Mouse (Mus musculus): Measurements from ENCODE around the gene Dync2li1. TPM values are rescaled to one million over a fixed set of nuclear protein-coding genes. Genes with fewer than 3 reads are reported as not detected.

The Dync2li1 gene
- polyA plus RNA-seq, 1 experiment from 2014 or later = 36.9 TPM

DNA sequence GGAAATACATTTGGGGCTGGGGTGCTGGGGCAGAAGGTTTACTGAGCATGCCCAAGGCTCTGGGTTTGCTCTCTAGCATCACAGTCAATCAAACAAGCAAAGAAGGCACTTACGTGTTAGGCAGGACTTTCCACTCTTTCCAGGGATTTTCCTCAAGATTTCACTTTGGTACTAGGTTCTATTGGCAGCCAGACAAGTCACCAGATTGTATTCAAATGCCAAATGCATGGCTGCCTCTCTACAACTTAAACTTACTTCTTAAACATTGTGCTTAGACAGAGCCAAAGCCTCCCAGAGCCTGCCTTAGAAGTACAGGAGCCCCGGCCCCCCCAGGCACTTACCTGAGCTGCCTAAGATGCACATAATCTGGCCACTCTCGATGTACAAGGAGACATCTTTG is 55.4 kb downstream of the Dync2li1 start:
- Histone ChIP-seq H3K4me1 (ENCODE audit: control insufficient read depth, insufficient read depth, low read length) (no peaks in the 10 kb centered on the region), H3K27ac (ENCODE audit: low read depth, low read length) (no peak overlapping the region), H3K27me3 (ENCODE audit: control insufficient read depth, insufficient read depth, low read length) (no peaks in the 10 kb centered on the region), H3K4me2 (no peak overlapping the region), H3K9me3 (ENCODE audit: control insufficient read depth, low read length) (no peaks in the 10 kb centered on the region), H3K36me3 (ENCODE audit: control insufficient read depth, insufficient read depth, low read length) (no peaks in the 10 kb centered on the region), H3K4me3 (ENCODE audit: low read depth, low read length) (no peak overlapping the region), H3K9ac (ENCODE audit: low read length) (no peak overlapping the region)
- DNase-seq (ENCODE audit: low spot score, missing footprints) (no peak), ATAC-seq (ENCODE audit: low FRiP score) (no peak)
- WGBS = 68% methylated on average over 3 of the region's 3 CpGs

DNA sequence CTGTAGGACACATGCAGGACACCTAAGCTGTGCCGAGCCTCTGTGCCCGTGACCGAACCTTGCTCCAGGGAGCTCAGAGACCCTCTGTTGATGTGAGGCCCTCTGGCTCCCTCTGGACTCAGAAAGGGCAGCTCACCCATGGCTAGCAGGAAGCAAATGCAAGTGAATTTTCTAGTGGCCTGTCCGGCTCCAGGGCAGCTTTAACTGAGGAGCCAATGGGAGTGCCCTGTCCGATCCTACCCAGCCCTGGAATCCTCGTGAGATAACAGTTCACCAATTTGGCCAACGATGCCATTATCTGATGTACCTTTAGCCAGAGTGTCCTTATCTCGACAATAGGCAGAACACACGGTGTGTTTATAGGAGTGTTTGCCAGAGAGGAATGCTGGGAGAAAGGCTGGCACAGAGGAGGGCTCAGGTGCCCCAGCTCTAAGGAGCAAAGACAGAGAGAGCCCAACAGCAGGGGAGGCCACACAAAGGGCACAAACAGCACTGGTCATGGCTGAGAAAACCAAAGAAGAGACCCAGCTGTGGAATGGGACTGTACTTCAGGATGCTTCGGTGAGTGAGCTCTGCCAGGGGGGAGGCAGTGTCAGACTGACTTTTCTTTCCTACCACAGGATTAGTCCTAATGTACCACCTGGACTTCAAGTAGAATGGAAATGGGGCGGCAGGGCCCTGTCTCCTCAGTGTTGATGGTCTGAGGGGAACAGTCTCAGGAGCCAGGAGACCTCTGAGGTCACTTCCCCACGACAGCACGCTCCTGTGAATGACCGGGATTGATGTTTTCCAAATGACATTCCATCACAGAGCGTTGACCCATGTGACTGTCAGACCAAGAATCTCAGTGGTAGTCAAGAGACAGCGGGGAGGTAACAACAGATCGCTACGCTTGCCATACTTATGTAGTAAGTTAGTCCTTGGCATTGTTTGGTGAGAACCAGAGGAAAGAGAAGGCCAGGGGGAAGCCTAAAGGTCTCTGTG is 56.7 kb downstream of the Dync2li1 start, which contains the start of gene Abcg5:
Gene Abcg5, minus strand, starts transcription at position 278 of the 984 bp plus-strand sequence.
- 80% methylated on average over 18 of the region's 18 CpGs for WGBS
- Histone ChIP-seq H3K4me1 (ENCODE audit: control insufficient read depth, insufficient read depth, low read length) (no peaks in the 10 kb centered on the region), H3K9me3 (ENCODE audit: control insufficient read depth, low read length) (no peaks in the 10 kb centered on the region), H3K27ac (ENCODE audit: low read depth, low read length) (no peak within 1 kb of the TSS), H3K9ac (ENCODE audit: low read length) (no peak within 1 kb of the TSS), H3K4me2 (no peak within 1 kb of the TSS), H3K4me3 (ENCODE audit: low read depth, low read length) (no peak within 1 kb of the TSS), H3K36me3 (ENCODE audit: control insufficient read depth, insufficient read depth, low read length) (no peaks in the 10 kb centered on the region), H3K27me3 (ENCODE audit: control insufficient read depth, insufficient read depth, low read length) (no peaks in the 10 kb centered on the region)
- DNase-seq (ENCODE audit: low spot score, missing footprints) (no peak), ATAC-seq (ENCODE audit: low FRiP score) (no peak)

- H3K36me3 ChIP-seq (ENCODE audit: control insufficient read depth, insufficient read depth, low read length) = no peaks in the 10 kb centered on the region
- no peak overlapping the region for H3K4me2 ChIP-seq
- H3K4me1 ChIP-seq (ENCODE audit: control insufficient read depth, insufficient read depth, low read length) = no peaks in the 10 kb centered on the region
- no peaks in the 10 kb centered on the region for H3K9me3 ChIP-seq (ENCODE audit: control insufficient read depth, low read length)
- DNase-seq (ENCODE audit: low spot score, missing footprints) (no peak), ATAC-seq (ENCODE audit: low FRiP score) (no peak)
- H3K27ac ChIP-seq (ENCODE audit: low read depth, low read length) = no peak overlapping the region
- no peaks in the 10 kb centered on the region for H3K27me3 ChIP-seq (ENCODE audit: control insufficient read depth, insufficient read depth, low read length)
- H3K4me3 ChIP-seq (ENCODE audit: low read depth, low read length) = no peak overlapping the region
- no peak overlapping the region for H3K9ac ChIP-seq (ENCODE audit: low read length)
- WGBS = 56% methylated on average over 6 of the region's 6 CpGs
These were observed 58.0 kb downstream of the Dync2li1 start for GRCm38 (mm10) chr17:84684284-84684683.

GRCm38 (mm10) chr17:84685286-84685685 is 59.0 kb downstream of the Dync2li1 start:
- DNase-seq (ENCODE audit: low spot score, missing footprints) (no peak), ATAC-seq (ENCODE audit: low FRiP score) (no peak)
- Histone ChIP-seq H3K27ac (ENCODE audit: low read depth, low read length) (no peak overlapping the region), H3K4me1 (ENCODE audit: control insufficient read depth, insufficient read depth, low read length) (no peaks in the 10 kb centered on the region), H3K9me3 (ENCODE audit: control insufficient read depth, low read length) (no peaks in the 10 kb centered on the region), H3K36me3 (ENCODE audit: control insufficient read depth, insufficient read depth, low read length) (no peaks in the 10 kb centered on the region), H3K4me3 (ENCODE audit: low read depth, low read length) (no peak overlapping the region), H3K4me2 (no peak overlapping the region), H3K27me3 (ENCODE audit: control insufficient read depth, insufficient read depth, low read length) (no peaks in the 10 kb centered on the region), H3K9ac (ENCODE audit: low read length) (no peak overlapping the region)
- 86% methylated on average over 4 of the region's 4 CpGs for WGBS

GRCm38 (mm10) chr17:84687994-84688393 is 61.7 kb downstream of the Dync2li1 start:
- ATAC-seq (ENCODE audit: low FRiP score) = no peak
- no peak for DNase-seq (ENCODE audit: low spot score, missing footprints)
- 83% methylated on average over 5 of the region's 5 CpGs for WGBS
- Histone ChIP-seq H3K36me3 (ENCODE audit: control insufficient read depth, insufficient read depth, low read length) (no peaks in the 10 kb centered on the region), H3K4me2 (no peak overlapping the region), H3K4me1 (ENCODE audit: control insufficient read depth, insufficient read depth, low read length) (no peaks in the 10 kb centered on the region), H3K9me3 (ENCODE audit: control insufficient read depth, low read length) (no peaks in the 10 kb centered on the region), H3K4me3 (ENCODE audit: low read depth, low read length) (no peak overlapping the region), H3K27ac (ENCODE audit: low read depth, low read length) (no peak overlapping the region), H3K27me3 (ENCODE audit: control insufficient read depth, insufficient read depth, low read length) (no peaks in the 10 kb centered on the region), H3K9ac (ENCODE audit: low read length) (no peak overlapping the region)

DNA sequence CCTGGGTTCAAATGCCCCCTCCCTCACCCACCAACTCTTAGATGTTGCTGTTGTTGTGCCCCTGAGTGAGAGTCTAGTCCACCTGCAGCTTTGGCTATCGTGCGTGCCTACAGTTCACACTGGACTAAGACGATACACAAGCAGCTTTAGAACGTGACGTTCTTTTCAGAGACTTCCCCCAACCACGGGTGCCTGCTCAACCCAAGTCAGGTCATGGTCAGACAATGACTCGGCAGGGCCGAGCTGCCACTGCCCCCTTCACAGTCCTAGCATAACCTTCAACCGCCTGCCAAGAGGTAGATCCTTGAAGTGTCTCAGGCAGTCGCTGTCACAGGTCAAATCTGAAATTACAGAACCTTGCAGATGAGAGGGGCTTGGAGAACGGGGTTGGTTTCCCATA is 62.5 kb downstream of the Dync2li1 start:
- Histone ChIP-seq H3K4me2 (no peak overlapping the region), H3K36me3 (ENCODE audit: control insufficient read depth, insufficient read depth, low read length) (no peaks in the 10 kb centered on the region), H3K4me1 (ENCODE audit: control insufficient read depth, insufficient read depth, low read length) (no peaks in the 10 kb centered on the region), H3K27ac (ENCODE audit: low read depth, low read length) (no peak overlapping the region), H3K9ac (ENCODE audit: low read length) (no peak overlapping the region), H3K27me3 (ENCODE audit: control insufficient read depth, insufficient read depth, low read length) (no peaks in the 10 kb centered on the region), H3K9me3 (ENCODE audit: control insufficient read depth, low read length) (no peaks in the 10 kb centered on the region), H3K4me3 (ENCODE audit: low read depth, low read length) (no peak overlapping the region)
- 92% methylated on average over 11 of the region's 11 CpGs for WGBS
- ATAC-seq (ENCODE audit: low FRiP score) = no peak
- DNase-seq (ENCODE audit: low spot score, missing footprints) = no peak

GRCm38 (mm10) chr17:84689316-84689715 is 63.0 kb downstream of the Dync2li1 start:
- no peak overlapping the region for H3K27ac ChIP-seq (ENCODE audit: low read depth, low read length)
- no peaks in the 10 kb centered on the region for H3K9me3 ChIP-seq (ENCODE audit: control insufficient read depth, low read length)
- H3K4me3 ChIP-seq (ENCODE audit: low read depth, low read length) = no peak overlapping the region
- no peaks in the 10 kb centered on the region for H3K27me3 ChIP-seq (ENCODE audit: control insufficient read depth, insufficient read depth, low read length)
- H3K4me2 ChIP-seq = no peak overlapping the region
- H3K4me1 ChIP-seq (ENCODE audit: control insufficient read depth, insufficient read depth, low read length) = no peaks in the 10 kb centered on the region
- no peak for ATAC-seq (ENCODE audit: low FRiP score)
- H3K36me3 ChIP-seq (ENCODE audit: control insufficient read depth, insufficient read depth, low read length) = no peaks in the 10 kb centered on the region
- H3K9ac ChIP-seq (ENCODE audit: low read length) = no peak overlapping the region
- DNase-seq (ENCODE audit: low spot score, missing footprints) = no peak
- whole genome bisulfite sequencing = 83% methylated on average over 5 of the region's 5 CpGs

DNA sequence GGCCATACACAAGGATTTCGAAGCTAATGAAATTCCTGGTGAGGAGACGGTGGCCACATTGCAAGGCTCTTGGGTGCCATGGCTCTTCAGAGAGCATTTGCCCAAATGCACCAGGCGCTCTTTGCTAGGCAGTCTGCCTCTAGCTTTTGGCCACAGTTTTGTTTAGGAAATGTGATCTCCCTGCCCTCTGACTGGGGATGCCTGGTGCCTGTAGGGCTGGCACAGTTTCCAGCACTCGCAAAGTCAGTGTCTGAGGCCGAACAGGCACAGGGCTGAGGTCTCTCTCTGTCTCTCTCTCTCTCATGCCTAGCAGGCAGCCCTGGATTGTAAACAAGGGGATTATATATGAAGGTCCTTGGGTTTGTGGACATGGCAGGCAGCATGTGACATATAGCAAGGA is 63.8 kb downstream of the Dync2li1 start:
- 89% methylated on average over 5 of the region's 5 CpGs for WGBS
- ATAC-seq (ENCODE audit: low FRiP score) (no peak), DNase-seq (ENCODE audit: low spot score, missing footprints) (no peak)
- H3K9me3 ChIP-seq (ENCODE audit: control insufficient read depth, low read length) = no peaks in the 10 kb centered on the region
- H3K4me2 ChIP-seq = no peak overlapping the region
- no peaks in the 10 kb centered on the region for H3K4me1 ChIP-seq (ENCODE audit: control insufficient read depth, insufficient read depth, low read length)
- H3K27me3 ChIP-seq (ENCODE audit: control insufficient read depth, insufficient read depth, low read length) = no peaks in the 10 kb centered on the region
- no peak overlapping the region for H3K4me3 ChIP-seq (ENCODE audit: low read depth, low read length)
- no peak overlapping the region for H3K27ac ChIP-seq (ENCODE audit: low read depth, low read length)
- no peaks in the 10 kb centered on the region for H3K36me3 ChIP-seq (ENCODE audit: control insufficient read depth, insufficient read depth, low read length)
- no peak overlapping the region for H3K9ac ChIP-seq (ENCODE audit: low read length)

GRCm38 (mm10) chr17:84693741-84694140 is 67.4 kb downstream of the Dync2li1 start:
- Histone ChIP-seq H3K27me3 (ENCODE audit: control insufficient read depth, insufficient read depth, low read length) (no peaks in the 10 kb centered on the region), H3K9me3 (ENCODE audit: control insufficient read depth, low read length) (no peaks in the 10 kb centered on the region), H3K27ac (ENCODE audit: low read depth, low read length) (no peak overlapping the region), H3K4me1 (ENCODE audit: control insufficient read depth, insufficient read depth, low read length) (no peaks in the 10 kb centered on the region), H3K4me2 (no peak overlapping the region), H3K4me3 (ENCODE audit: low read depth, low read length) (no peak overlapping the region), H3K9ac (ENCODE audit: low read length) (no peak overlapping the region), H3K36me3 (ENCODE audit: control insufficient read depth, insufficient read depth, low read length) (no peaks in the 10 kb centered on the region)
- ATAC-seq (ENCODE audit: low FRiP score) = no peak
- 79% methylated on average over 2 of the region's 2 CpGs for WGBS
- no peak for DNase-seq (ENCODE audit: low spot score, missing footprints)

Measured in midbrain, embryonic 11.5 days (tissue).